Mouse (Mus musculus): Measurements from ENCODE around the gene Gm21518. TPM values are rescaled to one million over a fixed set of nuclear protein-coding genes. Genes with fewer than 3 reads are reported as not detected.
"Not testable (repeated sequence)": the region's sequence is repeated elsewhere in the genome, so short reads cannot be mapped to it uniquely, and the experiment has no call there.

Gm21518 gene
- not detected in 2 replicates for polyA plus RNA-seq (2016; fragmentation: Nextera tagmentation; extraction: Ambion mirVana)

DNA sequence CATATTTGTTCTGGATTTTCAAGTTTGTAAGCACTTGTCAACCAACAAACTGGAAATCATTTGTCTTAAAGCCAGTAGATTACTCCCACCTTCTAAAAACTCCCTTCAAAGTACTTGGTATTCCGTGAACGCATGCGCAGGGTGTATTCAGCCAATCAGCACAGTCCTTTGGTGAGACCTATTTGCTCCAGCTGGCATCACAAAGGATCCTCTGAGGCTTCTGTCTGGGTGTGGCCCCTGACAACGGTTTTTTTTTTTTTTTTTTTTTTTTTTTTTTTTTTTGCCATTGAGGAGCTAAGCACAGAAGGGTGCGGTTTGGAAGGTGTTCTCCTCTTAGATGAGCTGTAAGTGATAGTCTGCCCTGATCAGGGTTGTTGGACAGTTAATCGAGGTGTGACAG, at the start of gene Gm21518:
Gm21518 (plus strand) TSS at position 301 of the 400 bp plus-strand sequence.
- H3K4me1 ChIP-seq (replicated peaks); H3K36me3 ChIP-seq; H3K27me3 ChIP-seq; H3K4me3 ChIP-seq (replicated peaks); H3K27ac ChIP-seq; H3K4me2 ChIP-seq; ATAC-seq (ENCODE audit: insufficient number of reproducible peaks, insufficient read depth, low FRiP score, low TSS enrichment, low read depth); H3K9ac ChIP-seq (replicated peaks); H3K9me3 ChIP-seq: not testable (repeated sequence)
- no CpG with 5 or more reads among the region's 6 CpGs for WGBS

All from limb, embryonic 12.5 days (tissue).